Mouse (Mus musculus): ENCODE data around the gene a.
"Not testable (repeated sequence)": the region's sequence is repeated elsewhere in the genome, so short reads cannot be mapped to it uniquely, and the experiment has no call there.

The a gene

DNA sequence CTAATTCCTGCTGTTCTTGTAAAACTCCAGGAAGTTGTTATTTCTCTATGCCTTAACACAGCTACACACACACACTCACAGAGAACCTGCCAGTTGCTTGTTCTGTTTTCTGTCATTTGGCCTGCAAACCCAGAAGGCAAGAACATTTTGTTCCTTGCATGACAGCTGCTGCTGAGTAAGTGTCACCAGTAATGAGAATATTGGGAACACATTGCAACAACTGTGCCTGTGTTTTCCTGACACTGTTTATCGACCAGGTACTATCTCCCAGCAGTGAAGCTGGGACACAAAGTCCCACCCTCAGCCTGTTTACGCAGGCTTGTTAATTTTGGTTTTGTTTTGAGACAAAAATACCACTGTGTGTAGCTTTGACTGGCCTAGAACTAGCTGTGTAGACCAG lies 261.5 kb downstream of the a start:
- ATAC-seq (ENCODE audit: low TSS enrichment), result no peak

DNA sequence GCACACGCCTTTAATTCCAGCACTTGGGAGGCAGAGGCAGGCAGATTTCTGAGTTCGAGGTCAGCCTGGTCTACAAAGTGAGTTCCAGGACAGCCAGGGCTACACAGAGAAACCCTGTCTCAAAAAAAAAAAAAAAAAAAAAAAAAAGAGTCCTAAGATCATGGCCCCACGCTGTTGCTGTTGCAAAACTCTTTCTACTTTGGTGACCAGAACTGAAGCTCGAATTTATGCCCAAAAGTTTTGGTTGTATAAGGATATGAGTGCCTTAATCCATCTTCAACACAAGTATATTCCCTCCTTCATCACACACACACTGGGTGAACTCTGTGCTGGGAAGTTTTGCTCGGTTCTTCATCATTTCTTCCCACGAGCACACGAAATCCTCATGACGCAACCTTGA lies 262.3 kb downstream of the a start:
- not testable (repeated sequence) for ATAC-seq (ENCODE audit: low TSS enrichment)

DNA sequence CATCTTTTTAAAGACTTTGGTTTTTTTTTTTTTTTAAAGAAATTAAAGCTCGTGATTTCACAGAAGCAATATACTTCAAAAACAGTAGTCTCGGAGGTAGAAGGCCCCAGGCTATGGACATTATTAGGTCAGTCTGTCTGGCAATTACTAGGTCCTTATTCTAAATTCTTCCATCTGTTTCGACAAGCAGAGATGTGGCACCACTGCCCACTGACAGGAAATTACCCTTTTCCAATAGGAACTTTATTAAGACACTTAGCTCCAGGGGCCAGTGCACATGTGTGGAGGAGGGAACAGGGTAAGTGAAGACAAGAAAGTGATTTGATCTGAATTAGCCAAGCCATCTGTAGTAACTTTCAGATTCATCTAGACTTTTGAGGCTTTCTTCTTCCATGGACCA lies 263.5 kb downstream of the a start:
- ATAC-seq (ENCODE audit: low TSS enrichment), result no peak

DNA sequence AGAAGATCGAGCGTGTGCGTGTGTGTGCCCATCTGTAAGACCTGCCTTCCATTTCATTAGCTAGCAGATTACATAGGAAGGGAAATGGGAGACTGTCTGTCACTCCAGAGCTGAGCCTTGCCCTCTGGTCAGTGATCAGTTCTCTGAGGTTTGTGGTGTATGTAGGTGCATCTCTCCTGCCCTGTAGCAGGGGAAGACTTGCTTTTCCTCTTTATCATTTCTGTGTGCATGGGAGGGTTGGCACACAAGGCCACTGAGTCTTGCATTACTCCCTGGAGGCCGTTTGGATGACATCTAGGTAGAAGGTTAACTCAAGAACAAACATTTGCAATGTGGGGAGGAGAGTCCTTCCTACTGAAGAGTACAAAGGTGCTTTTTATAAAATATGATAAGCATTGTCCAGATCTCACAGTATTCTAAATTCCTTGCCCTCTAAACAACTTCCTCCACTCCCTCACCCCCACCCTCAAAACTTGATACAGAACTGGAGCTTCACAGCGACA lies 264.9 kb downstream of the a start:
- ATAC-seq (ENCODE audit: low TSS enrichment), result no peak

DNA sequence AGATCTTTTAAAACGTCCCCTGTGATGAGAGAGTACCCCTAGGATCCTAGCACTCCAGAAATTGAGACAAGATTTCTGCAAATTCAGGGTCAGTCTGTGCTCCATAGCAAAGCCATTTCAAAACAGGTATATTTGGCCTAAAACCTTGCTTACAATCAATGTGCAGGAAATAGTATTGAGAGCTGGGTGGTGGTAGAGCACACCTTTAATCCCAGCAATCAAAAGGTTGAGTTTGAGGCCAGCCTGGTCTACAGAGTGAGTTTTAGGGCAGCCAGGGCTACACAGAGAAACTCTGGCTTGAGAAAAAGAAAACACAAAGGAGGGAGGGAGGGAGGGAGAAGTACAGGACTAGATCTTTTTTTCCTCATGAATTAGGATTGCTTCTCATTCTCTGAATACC lies 266.2 kb downstream of the a start:
- ATAC-seq (ENCODE audit: low TSS enrichment), result no peak

DNA sequence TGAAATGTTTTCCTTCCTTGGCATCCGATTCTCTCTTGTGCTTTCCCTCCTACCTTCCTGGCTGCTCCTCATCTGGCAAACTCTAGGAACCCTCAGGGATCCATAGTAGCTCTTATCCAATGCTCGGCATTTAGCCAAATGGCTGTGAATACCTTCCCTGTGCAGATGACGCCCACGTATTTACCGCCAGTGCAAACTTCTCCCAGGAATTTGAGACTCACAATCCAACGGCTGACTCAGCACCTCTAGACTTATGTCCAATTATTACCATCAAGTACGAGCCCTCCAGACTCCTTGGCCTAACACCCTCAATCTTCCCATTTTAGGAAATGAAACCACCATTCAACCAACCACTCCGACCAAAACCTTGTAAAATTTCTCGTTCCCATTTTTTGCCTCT lies 279.8 kb downstream of the a start:
- no peak for ATAC-seq (ENCODE audit: low TSS enrichment)

DNA sequence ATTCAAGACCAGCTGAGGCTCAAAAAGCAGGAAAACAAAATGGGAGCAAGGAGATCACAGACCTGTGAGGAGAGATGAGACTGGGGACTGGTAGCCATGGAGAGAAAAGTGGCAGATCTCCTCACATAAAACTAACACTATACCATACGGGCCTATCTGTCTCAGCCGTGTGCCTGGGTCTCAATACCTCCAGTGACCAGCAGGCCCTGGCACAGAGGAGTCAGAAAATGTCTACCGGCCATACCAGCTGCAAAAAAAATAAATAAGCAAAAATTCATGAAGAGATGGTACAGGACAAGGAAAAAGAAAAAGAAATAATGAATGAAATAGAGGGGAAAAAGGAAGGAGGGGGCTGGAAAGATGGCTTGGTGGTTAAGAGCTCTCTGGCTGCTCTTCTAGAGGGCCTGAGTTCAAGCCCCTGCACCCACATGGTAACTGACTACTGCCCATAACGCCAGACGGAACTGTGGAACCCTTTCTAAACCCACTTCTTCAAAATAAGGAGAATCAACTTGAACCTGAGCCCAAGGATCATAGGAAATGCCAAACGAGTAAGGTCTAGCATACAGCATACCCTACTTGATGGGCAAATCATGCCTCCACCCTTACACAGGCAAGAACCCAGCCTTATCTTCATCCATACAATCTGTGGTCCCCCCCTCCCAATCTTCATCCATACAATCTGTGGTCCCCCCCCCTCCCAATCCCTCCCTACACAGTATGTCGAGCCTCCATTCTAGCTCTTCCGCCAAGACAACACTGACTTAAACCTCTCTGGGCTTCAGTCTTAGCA lies 281.3 kb downstream of the a start:
- ATAC-seq (ENCODE audit: low TSS enrichment), result no peak

DNA sequence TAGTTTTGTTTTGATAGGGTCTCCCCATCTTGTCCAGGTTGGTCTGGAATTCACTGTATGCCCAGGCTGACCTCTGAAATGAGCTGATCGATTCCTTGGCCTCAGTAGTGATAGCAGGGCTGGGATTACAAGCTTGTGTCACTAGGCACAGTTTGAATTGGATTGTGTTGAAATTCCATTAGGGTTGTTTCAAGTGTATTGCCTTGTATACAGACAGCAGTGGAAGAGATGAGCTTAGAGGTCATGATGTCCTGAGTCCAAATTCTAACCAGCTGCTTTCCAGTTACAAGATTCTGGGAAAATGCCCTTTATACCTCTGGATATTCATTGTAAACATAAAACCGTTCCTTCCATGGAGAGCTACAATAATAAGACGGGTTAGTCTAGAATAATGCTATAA lies 282.1 kb downstream of the a start:
- no peak for ATAC-seq (ENCODE audit: low TSS enrichment)

DNA sequence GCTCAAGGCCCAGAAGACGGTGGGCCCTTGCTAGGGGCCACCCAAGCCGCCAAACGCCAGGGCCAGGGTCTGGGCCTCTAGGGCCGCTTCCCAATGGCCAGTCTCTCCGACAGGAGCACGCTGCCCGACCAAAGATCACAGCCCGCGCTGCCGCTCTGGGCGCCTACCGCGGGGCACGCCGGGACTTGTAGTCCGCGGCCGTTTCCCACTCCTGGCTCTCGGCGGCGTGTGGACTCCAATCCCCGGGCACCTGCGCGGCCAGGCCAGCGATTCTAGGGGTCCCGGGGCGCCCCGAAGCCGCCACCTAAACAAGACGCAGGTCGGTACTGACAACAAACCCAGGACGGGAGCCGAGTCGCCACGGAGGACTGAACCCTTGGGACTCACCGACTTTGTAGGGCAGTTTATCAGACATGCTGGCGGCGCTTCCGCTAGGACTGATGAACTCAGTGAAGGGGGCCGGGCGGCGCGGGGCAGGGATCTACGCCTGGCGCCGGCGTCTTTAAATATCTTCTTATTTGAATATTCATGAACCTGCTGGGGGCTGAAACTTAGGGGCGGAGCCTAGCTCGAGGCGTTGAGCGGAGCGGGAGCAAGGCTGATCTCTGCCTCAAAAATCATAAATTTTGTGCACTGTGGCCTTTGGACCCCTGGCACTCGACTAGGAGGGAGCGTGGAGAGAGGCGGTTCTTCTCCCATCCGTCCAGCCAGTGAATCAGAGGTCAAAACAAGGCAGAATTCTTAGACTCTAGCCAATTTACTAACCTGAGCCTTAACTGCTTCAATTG lies 283.0 kb downstream of the a start, which contains the start of gene Ahcy:
TSS of gene Ahcy (minus strand) at position 520 of the 788 bp plus-strand sequence.
- ATAC-seq (ENCODE audit: low TSS enrichment), result peak; percentile 97

DNA sequence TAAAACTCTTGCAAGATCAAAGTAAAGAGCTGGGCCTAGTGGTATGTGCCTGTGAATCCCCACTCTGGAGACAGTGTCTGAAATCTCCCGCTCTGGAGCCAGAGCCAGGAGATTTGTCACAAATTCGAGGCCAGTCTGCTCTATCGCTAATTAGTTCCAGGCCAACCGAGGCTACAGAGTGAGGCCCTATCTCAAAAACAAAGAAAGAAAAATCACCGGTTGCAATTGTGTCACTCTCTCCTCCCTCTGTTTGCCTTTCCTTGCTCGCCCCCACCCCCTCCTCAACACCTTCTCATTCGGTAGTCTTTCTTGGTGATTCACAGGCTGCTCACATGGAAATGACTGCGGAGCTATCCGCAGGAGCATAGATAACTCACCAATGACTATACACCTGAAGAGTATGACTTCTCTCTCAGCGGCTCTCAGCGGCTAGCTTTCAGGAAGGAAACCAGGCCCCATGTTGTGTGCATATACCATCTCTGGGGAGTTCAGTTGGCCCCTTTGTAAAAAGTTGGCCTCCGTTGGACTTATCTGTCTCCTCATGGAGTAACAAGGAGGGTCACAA lies 283.6 kb downstream of the a start:
- ATAC-seq (ENCODE audit: low TSS enrichment), result peak; percentile 20

DNA sequence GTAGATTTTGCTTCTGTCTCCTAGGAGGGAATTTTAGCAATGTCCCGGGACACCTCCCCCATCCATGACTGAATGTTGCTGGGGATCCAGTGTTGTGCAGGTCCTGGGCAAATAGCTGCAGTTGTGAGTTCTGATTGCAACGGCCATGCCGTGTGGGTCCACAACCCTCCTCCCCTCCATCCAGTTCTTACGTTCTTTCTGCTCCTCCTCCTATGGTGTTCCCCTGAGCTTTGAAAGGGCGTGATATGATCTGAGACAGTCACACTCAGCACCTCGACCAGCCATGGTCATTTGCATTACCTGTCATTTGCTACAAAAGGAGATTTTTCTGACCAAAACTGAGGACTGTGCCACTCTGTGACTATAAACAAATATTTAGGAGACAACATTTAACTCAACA lies 284.4 kb downstream of the a start:
- no peak for ATAC-seq (ENCODE audit: low TSS enrichment)

DNA sequence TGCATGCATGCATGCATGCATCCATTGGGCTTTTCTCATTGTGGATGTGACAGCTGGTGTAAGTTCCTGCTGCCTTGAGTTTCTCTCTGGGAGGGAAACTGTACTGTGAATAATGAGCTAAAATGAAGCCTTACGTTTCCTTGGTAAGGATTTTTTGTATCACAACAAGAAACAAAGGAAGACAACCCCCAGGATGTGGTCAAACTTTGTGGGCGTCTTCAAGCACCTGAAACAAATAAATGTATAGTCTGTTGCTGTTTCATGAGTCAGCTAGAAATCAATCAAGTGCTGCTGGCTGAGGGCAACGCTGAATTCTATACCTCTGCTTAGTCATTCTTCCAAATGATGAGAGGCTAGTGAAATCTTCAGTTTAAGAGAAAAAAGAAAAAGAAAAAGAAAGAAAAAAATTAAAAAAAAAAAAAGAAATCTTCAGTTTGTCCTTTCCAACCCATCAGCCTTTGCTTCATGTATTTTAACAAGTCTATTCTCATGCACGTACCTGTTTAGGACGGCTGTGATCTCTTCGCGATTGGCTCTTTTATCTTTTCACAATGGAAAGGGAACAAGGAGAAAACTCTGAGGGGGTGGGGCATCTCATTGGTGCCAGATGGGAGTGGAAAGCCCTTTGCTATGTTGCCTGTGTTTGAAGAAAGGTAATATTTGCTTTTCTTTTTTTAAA lies 288.4 kb downstream of the a start:
- no peak for ATAC-seq (ENCODE audit: low TSS enrichment)

DNA sequence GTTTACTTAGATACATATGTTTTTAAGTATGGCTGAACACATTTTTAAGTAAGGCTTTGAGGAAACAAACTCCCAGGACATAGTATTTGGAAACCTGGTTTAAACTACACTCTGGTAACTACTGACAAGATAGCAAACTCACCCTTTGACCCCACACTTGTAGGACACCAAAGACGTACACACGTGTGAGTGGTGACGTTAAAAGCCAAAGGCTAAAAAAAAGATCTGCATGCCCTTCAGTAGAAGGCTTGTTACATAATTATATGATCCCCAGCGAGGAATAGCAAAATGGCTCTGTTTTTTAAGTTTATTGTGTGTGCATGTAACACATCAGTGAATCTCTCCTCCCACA lies 289.0 kb downstream of the a start:
- no peak for ATAC-seq (ENCODE audit: low TSS enrichment)

DNA sequence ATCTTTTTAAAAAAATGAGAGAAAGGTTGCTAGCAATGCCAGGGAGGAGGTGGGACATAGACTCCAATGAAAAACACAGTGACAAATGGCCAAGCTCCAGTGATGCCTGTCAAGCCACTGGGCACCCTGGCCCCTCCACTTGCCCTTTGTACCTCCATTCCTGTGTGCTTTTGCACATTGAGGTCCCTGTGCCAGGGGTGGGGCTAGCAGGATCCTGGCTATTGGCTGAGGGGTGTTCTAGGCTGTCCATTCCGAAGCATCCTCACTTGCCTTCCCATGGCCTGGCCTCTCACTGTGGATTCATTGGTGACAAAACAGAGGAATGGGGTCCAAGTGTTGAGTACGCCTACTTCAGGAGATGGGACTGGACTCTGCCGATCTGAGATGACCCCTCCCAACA lies 289.9 kb downstream of the a start:
- no peak for ATAC-seq (ENCODE audit: low TSS enrichment)

DNA sequence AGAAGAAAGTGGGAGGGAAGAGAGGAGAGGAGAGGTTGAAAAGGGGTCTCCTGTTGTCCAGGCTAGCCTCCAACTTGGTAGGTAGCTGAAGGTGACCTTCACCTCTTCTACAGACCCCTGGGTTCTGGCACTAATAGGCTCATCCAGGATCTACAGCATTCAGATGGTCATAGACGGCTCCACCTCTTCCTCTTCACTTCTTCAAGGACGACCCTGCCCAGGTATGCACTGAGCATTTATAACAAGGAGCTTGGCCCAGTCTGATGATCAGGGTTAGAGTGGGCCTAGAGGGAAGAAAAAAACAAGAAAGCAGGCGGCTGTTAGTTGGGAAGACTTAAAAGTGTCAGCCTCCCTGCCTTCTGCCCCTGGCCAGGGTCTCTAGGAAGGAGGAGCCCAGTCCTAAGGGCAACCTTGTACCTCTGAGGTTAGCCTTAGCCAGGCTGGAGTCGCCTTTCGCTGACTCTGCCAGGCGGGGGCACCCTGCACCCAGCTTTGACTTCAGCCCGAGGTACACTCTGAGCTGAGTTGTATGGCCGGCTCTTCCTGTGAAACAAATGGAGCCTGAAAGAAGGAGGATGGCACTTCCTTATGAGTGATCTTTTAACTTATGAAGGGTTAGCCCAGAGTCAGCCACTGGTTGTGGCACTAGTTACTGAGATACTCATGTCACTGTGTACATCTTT lies 291.1 kb downstream of the a start:
- peak; percentile 89; the same call in 1 of the 2 replicates for ATAC-seq (ENCODE audit: low TSS enrichment)

DNA sequence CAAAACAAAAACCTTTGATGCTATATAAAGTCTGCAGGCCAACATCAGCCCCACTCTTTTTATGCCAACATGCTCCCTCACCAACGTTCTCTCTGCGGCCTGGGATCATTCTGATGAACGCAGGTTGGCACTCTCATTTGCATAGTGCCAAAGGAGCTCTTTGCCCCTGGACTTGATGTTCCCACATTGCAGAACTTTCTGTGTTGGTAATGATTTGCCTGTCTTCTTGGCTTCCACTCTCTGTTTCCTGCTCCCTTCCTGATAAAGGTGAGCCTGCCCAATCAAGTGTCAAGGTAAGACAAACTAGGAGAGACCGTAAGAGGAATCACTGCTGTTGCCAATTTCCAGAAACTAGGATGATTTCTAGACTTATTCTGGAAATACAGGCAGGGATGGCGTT lies 293.3 kb downstream of the a start:
- no peak for ATAC-seq (ENCODE audit: low TSS enrichment)

DNA sequence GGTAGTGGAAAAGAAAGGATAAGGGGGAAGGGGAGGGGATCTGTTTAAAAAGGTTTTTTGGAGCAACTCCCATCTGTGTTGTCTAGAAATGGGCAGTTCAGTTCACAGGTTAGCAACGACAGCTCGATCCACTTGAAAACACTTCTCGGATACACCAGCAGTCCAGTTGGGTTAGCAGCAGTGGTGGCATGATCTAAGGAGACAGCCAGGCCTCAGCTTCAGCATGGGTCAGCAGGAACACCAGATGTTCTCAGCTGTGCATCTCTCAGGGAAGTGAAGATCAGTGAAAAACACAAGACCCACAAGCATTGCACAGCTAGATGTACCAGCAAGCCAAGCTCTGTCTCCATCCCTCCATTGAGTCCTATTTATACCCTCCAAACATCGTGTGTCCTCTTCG lies 295.1 kb downstream of the a start:
- ATAC-seq (ENCODE audit: low TSS enrichment), result no peak

DNA sequence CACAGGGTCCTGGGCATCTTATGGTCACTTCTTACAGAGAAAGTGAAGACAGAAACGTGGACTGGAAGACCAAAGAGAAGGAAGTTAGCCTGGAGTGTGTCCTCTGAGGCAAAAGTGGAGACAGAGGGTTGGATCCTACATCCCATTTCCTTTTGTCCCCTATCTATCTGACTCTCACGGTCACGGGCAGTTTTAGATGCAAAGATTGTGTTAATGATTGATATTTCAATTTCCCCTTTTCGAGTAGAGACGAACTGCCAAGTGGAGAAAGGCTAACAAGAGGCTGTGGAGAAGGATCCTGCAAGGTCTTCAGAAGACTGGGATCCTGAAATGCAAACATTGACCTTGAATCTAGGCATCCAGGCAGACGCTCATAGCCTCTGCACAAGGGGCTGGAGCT lies 297.1 kb downstream of the a start:
- no peak for ATAC-seq (ENCODE audit: low TSS enrichment)

DNA sequence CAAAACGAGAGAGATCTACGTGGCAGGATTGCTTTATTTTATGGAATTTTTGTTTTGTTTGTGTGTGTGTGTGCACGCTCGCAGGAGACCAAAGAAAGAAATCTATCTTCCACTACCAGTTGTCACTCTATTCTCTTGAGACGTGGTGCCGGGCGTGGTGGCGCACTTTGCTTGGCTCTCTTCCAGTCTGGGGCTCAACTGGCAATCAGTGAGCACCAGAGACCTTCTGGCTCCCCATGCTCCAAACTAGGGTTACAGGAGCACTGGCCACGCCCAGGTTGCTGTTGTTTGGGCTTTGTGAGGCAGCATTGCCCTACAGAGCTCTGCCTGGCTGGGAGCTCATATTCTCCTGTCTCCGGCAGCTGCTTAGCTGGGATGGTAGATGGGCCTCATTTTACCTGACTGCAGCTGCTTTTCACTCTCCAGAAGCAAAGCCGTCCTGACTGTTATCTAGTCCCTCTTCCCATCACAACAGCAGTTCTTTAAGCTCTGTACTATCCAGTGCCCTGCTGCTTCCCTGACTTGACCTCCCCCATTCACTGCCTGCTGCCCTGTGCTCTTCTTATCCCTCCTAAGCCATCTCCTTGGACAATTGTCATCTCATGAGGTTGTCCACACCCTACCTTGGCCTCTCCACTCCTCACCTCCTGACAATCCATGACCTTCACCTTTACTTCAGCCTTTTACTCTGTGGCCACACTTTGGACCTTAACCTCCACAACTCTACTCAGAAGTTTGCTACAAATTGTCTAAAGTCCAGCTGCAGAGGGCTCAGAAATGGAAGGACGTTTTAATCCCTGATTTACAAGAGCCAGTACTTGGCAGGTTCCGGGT lies 299.9 kb downstream of the a start:
- no peak for ATAC-seq (ENCODE audit: low TSS enrichment)

DNA sequence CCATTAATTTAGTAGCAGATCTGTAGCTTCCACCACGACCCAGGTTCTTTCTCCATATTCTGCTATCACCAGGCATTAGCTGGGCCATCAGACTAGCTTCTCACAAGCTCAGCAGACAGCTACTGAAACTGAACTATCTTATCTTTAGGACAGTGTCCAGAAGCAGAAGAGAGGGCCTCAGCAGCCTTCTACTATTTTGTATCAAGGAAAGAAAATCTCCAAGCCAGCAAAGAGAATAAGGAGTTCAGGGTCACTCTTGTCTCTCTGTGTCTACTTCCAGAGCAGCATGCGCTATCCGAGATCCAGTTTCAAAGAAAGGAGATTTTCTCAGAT lies 300.5 kb downstream of the a start:
- ATAC-seq (ENCODE audit: low TSS enrichment), result no peak

DNA sequence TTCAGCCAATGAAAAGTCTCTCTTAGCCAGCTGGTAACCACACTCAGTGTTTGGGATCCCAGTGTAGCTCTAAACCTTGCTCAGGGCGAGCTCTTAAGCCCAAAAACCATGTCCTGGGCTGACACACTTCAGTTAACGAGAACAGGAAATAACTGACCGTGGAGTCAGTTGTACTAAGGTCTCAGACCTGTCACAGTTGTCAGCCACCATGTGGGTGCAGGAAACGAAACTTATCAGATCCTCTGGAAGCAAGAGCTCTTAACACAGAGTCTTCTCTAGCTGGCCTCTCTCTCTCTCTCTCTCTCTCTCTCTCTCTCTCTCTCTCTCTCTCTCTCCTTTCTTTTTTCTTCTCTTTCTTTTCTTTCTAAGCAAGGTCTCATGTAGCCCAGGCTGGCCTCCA lies 302.2 kb downstream of the a start:
- ATAC-seq (ENCODE audit: low TSS enrichment), result no peak
